Mouse (Mus musculus) ES-Bruce4 (cell line): ENCODE measurements at regions not wholly inside any gene's neighbourhood (a gene's known extent, or its start where the extent isn't known, plus 50 kb on each side); places are given as distances from the start of the nearest gene placed in this dataset.

ENCODE experiments used
- CTCF ChIP-seq: IDR thresholded peaks from one replicate; pipeline ENCODE4 v1.8.1; 2011; ENCODE audit warnings: low read depth, low read length
- EP300 ChIP-seq: IDR thresholded peaks from 2 replicates; pipeline ENCODE4 v1.6.1; 2011; ENCODE audit warnings: low read depth, low read length; ENCODE audit not compliant: insufficient read depth

GRCm38 (mm10) chr3:133818966-133819700 lies 274.2 kb upstream of the Tet2 start:
- no peak for TF ChIP-seq EP300
- TF ChIP-seq CTCF: no peak
